Mouse (Mus musculus): ENCODE measurements at regions not wholly inside any gene's neighbourhood (a gene's known extent, or its start where the extent isn't known, plus 50 kb on each side); places are given as distances from the start of the nearest gene placed in this dataset.

GRCm38 (mm10) chr7:113672779-113673595, 92.8 kb upstream of the Spon1 start:
- no peak for TF ChIP-seq CTCF (conservative IDR thresholded peaks at IDR 0.05; ENCODE audit: insufficient read depth, insufficient read length, low read depth, low read length)
- TF ChIP-seq POLR2A (IDR thresholded peaks at IDR 0.05; ENCODE audit: low read depth, low read length), result no peak
